Mouse (Mus musculus): ENCODE measurements around the gene Asgr1.
"Not testable (repeated sequence)": the region's sequence is repeated elsewhere in the genome, so short reads cannot be mapped to it uniquely, and the experiment has no call there.

Gene Asgr1

DNA sequence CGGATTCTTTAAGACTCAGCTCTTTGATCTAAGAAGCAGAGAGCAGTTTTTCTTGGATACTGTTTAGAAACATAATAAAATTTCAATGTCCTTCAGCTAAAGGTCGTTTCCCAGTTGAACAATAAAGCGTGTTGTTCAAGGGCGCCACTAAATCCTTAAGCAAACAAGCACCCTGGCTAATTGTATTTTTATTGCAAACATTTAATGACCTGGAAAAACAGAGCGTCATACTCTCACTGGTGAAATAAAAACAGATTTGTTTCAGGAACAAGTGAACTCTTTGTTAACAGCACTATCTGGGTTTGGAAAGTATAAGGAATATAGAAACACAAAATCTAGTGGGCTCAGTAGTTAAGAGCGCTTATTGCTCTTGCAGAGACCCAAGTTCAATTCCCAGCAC is 16.2 kb downstream of the Asgr1 start:
- DNase-seq (ENCODE audit: low spot score in 2 of 2): no peak

DNA sequence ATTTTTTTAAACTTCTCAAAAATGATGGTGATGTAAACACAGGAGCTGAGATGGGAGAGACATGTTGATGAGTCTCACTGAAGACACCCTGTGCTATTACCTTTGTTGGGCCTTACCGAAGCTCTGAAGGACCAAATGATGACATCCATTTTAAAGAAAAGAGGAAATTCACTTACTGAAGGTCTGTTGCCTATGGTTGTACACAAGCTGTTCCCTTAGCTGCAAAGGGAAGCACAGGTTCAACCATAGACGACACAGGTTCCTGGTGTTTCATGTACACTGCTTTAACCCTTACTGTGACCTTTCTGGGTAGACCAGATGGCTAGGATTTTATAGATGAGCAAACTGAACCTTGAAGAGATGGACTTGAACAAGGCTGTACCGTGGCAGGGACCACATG is 16.7 kb downstream of the Asgr1 start:
- not testable (repeated sequence) for DNase-seq (ENCODE audit: low spot score in 2 of 2)

DNA sequence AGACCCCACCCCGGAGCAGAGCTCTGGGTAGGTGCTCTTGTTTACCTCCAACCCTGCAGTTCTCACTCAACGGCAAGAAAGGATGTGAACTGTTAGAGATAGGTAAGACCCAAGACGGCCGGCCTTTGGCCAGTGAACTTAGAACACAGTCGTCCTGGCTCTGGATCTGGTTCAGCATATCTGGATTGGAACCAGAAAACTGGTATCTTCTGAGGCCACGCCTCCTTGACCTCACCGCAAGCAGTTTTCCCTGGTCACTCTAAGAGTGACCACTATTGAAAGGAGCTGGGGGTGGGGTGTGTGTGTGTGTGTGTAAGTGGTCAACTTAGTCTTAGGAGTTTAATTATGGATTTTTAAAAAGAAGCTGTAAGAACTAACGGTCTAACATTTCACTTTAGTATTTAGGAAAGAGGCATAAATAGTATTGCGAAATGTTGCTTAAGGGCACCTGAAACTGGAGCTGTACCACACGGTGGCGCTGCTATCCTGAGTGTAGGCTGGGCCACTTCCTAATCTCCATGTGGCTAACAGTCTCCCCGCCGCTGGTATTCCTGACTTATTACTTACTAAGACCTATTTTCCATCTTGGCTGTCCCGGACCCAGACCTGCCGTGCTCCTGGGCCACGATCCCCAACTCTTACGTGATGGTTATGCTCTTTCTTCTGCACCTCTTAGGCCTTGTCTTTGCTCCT is 20.6 kb downstream of the Asgr1 start:
- peak; percentile 54 to 73 for DNase-seq (ENCODE audit: low spot score in 2 of 2)

DNA sequence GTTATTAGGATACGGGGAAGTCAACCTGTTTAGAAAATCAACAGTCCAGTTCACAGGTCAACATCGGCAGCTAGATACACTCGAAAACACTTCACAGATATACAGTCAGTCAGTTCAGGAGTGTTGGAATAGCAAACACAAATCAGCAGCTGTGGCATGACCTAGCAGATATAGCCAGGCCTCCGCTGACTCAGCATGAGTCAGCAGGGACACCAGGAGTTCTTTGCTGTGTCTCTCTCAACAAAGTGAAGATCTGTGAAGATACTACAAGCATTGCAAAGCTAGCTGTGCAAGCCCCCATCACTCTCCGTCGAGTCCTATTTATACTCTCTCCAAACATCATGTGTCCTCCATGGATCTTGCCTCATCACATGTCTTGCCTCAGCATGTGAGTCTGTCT is 21.7 kb downstream of the Asgr1 start:
- no peak for DNase-seq (ENCODE audit: low spot score in 2 of 2)

DNA sequence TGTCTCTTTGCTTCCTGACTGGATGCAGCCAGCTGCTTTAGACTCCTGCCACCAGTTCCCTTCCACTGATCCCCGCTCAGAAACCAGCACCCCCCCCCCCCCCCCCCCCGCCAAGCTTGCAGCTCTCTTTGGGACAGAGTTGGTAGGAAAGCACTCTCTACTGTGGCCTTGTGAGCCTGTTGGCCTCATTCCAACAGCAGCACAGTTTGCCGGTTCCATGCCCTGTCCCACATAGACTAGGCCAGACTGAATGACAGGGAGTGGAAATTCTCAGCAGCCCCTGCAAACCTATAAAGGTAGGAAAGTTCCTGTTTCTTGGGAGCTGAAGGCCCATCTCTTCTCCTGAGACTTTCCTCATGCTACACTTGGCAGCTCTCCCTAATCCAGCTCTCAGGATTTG is 23.6 kb downstream of the Asgr1 start:
- DNase-seq (ENCODE audit: low spot score in 2 of 2): no peak

DNA sequence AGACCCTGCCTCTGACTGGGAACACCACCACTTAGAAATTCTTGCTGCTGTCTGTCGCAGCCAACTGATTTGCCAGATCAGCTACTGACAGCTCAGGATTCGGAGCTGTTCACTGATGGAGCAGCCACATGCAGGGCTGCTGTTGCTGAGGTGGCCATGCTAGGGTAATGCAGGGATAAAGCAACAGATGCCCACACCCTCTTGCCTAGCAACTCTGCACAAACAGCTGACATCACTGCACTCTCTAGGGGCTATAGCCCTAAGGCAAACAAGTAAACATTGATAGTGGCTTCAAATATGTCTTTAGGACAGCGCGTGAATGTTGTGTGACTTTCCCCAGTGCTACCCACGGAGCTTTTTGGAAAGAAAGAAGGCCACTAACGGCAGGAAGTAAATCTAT is 25.3 kb downstream of the Asgr1 start:
- no peak for DNase-seq (ENCODE audit: low spot score in 2 of 2)

DNA sequence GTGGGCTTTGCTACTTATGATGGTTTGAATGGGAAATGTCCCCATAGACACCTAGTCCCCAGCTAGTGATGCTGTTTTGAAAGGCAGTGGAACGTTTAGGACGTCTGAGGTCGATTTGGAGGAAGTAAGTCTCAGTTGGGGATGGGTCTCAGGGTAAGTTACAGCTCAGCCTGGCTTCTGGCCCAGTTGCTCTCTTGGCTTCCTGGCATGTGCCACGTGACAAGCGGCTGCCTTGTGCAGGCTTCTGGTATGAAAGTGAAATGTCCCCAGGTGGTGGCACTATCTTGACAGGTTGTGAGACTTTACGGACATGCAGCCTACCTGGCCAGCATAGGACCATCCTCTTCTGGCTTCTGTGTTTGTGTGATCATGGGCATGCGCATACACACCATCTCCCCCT is 26.0 kb downstream of the Asgr1 start:
- DNase-seq (ENCODE audit: low spot score in 2 of 2): no peak

DNA sequence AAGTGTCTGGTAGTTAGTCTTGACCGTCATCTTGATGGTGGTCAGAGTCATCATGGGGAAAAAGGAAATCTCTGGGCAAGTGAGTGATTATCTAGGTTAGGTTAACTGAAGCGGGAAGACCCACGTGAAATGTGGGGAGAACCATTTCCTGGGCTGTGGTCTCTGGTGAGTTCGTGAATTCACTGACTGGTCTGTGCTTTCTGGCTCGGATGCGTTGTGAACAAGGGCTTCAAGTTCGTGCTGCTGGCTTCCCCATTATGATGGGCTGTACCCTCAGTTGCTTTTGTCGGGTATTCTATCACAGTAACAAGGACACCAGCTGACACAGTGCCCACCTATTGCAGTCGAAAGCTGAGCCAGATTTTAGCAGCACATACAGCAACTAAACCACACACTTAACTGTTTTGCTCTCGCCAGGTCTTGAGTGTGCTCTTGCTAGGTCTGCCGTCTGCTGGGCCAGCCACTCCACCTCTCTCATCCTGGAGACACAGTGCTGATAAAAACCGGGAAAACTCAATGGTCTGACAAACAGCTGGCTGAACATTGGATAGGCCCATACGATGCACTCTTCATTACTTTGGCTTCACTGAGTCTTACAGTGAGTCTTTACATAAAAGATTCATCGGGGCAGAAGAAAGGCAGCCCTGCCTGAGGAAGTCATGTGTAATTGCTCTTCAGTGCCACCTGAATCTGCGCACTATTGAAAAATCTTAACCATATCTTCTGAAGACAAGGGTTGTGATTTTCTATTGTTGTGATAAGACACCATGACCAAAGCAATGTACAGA is 27.1 kb downstream of the Asgr1 start:
- no peak for DNase-seq (ENCODE audit: low spot score in 2 of 2)

DNA sequence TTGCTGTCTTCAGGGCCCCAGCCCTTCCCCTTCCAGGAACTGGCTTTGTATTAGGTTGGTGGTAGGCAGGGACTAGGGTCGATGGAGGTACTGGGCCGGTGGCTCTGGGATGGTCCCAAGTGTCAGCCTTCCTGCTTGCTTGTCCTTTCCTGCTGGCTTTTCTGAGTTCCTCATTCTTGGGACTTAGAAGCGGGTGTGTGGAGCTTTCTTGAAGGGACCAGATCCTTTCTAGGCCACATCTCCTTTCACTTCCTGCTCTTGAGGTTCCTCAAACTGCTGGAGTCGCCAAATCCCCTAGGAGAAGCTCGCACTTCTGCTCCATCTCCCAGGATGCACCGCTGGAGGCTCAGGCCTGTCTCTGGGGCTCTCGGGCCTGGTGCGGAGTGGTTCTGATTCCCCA is 30.7 kb downstream of the Asgr1 start:
- DNase-seq (ENCODE audit: low spot score in 2 of 2): no peak

DNA sequence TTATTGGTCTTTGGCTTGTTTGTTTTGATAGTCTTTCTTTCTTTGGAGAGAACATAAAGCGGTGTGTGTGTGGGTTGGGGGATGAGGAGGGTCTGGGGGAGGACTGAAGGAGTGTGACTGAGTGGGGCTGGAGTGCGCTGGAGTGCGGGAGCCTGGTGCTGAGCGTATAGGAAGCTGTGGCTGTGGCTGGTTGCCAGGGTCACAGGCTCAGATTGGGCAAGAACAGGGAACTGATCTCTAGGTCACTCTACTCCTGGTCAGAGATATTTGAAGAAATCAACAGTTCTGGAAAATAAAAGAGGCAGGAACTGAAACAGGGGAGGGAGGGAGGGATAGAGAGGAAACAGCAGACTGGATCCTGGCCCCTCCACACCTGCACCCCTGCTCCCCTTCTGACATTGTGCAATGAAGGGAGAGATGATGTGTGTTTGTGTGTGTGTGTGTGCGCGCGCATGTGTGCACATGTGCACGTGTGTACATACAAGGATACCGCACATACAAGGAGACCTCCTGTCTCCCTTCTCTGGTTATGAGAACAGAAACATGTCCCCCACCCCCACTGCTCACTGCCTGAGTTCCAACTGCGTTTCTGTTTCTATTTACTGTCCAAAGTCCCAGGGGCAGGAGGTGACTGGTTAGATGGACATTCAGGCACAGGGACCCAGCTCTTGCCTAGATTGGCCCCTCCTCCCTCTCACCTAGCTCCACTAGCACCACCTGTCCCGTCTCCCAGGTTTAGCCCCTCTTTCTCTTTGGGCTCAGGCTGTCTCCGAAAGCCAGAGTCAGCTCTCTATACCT is 38.3 kb downstream of the Asgr1 start, which contains the start of gene Asgr2:
Gene Asgr2, plus strand, starts transcription at position 659 of the 798 bp plus-strand sequence.
- DNase-seq (ENCODE audit: low spot score in 2 of 2): no peak

DNA sequence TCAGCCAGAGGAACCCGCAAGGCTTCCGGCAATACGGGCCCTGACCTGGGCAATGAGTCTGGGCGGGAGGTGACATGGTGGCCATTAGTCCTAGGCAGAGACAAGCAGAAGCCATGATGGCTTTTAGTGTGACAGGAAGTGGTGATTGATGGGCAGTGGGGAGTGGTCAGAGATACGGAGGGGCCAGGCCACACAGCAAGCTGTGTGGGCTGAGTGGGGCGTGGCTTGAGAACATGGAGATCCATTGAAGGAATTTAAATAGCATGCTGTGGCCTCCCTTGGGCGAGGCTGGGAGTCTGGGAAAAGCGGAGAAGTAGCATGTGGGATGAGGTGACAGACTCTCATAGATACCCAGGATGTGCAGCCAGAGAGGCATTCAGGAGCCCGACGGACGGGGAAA is 43.5 kb downstream of the Asgr1 start:
- DNase-seq (ENCODE audit: low spot score in 2 of 2): no peak

DNA sequence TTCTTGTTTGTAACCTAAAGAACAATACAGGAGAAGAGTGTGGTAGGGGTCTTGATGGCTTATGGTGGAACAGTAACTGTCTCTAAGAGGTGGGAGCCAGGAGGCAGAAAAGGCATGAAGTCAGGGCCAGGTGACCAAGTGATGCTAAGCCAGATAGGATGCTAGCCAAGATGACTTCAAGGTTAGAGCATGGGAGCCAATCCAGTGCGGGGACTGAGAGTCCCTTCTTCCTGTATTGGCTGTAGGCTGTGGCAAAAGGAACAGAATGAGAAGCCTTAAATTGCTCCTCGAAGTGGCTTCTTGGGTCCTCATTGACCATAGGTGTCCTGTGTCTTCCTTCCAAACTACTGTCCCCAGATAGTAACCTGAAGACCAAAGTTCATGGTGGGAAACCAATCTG is 45.2 kb downstream of the Asgr1 start:
- DNase-seq (ENCODE audit: low spot score in 2 of 2): no peak

DNA sequence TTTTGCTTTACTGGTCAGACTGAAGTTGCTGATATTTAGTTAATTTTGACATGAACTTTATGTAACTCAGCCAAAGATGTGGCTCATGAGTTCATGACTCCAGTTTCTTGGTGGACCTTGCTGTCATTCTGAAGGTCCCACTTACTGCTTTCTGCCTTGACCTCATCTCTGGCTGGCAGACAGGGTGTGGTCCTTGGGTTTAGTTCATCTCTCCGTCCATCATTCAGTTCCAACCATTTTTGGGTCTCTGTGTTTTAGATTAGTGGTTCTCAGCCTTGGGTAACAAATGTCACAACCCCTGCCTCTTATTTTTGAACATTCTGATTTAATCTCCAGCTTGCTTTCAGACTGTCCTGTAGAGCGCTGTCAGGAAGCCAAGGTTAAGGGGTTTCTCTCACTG is 45.9 kb downstream of the Asgr1 start:
- no peak for DNase-seq (ENCODE audit: low spot score in 2 of 2)

DNA sequence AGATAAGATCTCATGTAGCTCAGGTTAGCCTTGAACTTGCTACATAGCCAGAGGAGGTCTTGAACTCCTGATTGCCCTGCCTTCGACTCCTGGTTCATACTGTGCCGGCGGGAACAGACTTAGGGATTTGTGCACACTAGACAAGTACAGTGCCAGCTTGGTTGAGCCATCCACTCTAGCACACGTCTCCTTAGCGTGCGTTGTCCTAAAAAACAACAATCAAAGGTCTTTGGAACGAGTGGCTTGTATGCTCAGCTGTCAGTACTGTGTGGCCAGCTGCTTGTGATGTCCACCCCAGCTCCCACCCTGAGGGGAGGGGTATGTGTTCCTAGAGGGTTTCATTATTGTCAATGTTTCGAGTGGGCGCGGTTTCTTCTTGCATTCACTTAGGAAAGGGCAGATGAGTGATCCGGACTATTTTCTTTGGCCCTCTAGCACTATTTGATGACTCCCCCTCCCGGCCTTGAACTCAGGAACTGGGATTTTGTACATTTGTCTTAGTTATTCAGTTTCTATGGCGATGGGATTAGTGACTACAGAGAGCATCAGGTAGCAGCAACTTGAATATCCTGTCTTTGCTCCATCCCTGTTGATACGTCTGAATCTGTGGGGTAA is 49.9 kb downstream of the Asgr1 start:
- DNase-seq (ENCODE audit: low spot score in 2 of 2): no peak

DNA sequence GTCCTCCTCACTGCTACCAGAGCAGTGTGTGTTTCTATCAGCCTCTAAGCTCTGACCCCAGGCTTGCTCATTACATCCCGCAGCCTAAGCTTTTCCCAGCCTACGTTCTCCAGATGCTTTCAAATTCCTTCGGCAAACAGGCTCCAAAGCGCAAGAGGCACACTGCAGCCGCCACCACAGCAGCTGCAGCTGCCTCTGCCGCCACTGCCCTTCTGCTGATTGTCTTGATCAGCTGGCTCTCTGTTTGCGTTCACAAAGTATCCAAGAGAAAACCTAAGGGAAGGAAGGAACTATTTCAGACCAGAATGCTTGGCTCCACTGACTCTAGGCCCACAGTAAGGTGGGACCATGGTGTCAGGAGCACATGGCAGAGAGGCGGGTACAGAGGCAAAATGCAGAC is 53.2 kb downstream of the Asgr1 start:
- no peak for DNase-seq (ENCODE audit: low spot score in 2 of 2)

Data from urinary bladder, adult 18-20 months (tissue).